Mouse (Mus musculus) granulocyte monocyte progenitor cell, adult 5-6 weeks (primary cell): ENCODE data around the gene Saal1. TPM values are rescaled to one million over a fixed set of nuclear protein-coding genes. Genes with fewer than 3 reads are reported as not detected.
"Not testable (repeated sequence)": the region's sequence is repeated elsewhere in the genome, so short reads cannot be mapped to it uniquely, and the experiment has no call there.

Source experiments
- ATAC-seq: replicated peaks from 2 replicates; pipeline ENCODE4 v1.8.0; 2016; ENCODE audit warnings: mild to moderate bottlenecking, moderate TSS enrichment, inconsistent platforms; ENCODE audit not compliant: poor library complexity, severe bottlenecking
- total RNA-seq, 2 experiments: library from RNA; stranded (forward) in 1 of 2; stranded (reverse) in 1 of 2; fragments of 200-712, 200-1000 nt in 1 of 2; fragments of >200 nt in 1 of 2; fragmentation: Nextera tagmentation in 1 of 2; gene quantifications; 2 replicates each; pipeline ENCODE4 v1.2.3; 2014 to 2017

Saal1 gene
- total RNA-seq, 2 experiments from 2014 or later: 14.9 to 23.5 TPM

DNA sequence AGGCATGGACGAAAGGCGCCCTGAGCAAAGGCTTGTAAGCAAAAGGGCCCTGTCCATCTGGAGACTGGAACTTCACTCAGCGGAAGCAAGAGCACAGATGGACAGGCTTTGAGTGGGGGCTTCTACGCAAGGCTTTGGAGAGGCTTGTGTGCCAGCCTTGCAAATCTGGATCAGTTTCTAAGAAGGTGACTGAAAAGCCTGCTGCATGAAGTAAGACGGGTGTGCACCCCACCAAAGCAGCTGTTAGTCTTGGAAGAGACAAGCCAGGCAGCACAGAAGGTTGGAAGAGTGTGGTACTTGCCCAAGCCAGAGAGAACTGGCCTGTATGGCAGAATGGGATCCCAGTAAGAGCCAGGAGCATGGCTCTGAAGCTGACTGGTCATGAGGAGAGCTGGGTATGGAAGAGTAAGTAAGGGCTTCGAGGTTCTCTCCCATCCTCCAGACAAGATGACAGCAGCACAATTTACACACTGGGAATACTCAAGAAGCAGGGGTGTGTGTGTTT is 9.9 kb downstream of the Saal1 start:
- no peak for ATAC-seq

- ATAC-seq: no peak
These were observed 13.7 kb downstream of the Saal1 start for GRCm38 (mm10) chr7:46696754-46697153.

GRCm38 (mm10) chr7:46686827-46687226 is 23.7 kb downstream of the Saal1 start:
- no peak for ATAC-seq

DNA sequence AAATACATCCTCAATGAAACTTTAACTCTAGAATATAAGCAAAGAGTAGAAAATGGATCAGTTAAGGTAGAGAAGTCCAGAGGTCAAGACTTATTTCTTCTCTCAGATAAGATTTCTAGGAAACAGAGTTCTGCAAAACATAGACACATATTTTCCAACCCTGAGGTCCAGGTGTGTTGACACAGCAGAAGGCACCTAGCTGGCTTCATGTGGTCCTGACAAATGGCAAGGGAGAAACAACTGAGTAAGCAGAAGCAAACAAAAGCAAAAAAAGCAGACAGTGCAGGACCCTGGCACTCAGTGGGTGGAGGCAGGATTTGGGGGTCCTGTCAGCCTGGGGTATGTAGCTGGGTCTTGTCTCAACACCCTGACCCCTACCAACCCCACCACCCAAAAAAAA is 29.7 kb downstream of the Saal1 start:
- ATAC-seq: no peak

- ATAC-seq: not testable (repeated sequence)
These were observed 31.4 kb downstream of the Saal1 start for GRCm38 (mm10) chr7:46679044-46679443.

DNA sequence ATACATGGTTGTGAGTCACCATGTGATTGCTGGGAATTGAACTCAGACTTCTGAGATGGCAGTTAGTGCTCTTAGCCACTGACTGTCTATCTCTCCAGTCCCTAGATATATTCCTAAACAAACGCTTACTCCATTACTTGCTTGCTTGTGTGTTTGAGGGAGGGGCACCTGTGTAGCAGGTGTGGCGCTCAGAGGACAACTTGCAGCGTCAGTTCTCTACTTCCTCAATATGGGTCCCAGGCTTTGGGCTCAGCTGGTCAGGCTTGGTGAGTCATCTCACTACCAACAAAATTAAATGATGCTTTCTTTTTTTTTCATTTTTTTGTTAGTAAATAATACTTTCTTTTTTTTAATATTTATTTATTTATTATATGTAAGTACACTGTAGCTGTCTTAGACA is 32.1 kb downstream of the Saal1 start:
- no peak for ATAC-seq

GRCm38 (mm10) chr7:46676808-46677360 is 33.6 kb downstream of the Saal1 start:
- ATAC-seq: no peak

GRCm38 (mm10) chr7:46675886-46676285 is 34.6 kb downstream of the Saal1 start:
- no peak for ATAC-seq

GRCm38 (mm10) chr7:46675061-46675460 is 35.4 kb downstream of the Saal1 start:
- no peak for ATAC-seq

- no peak for ATAC-seq
These were observed 38.3 kb downstream of the Saal1 start, which contains the start of gene Tph1 for GRCm38 (mm10) chr7:46672160-46672672. Tph1 (minus strand) TSS chr7:46672537.

- peak; percentile 63 for ATAC-seq
These were observed 43.2 kb downstream of the Saal1 start for GRCm38 (mm10) chr7:46667256-46667655.

GRCm38 (mm10) chr7:46665236-46665635 is 45.2 kb downstream of the Saal1 start:
- ATAC-seq: peak; percentile 40; the same call in 1 of the 2 replicates

GRCm38 (mm10) chr7:46661591-46662090 is 48.8 kb downstream of the Saal1 start:
- no peak for ATAC-seq

DNA sequence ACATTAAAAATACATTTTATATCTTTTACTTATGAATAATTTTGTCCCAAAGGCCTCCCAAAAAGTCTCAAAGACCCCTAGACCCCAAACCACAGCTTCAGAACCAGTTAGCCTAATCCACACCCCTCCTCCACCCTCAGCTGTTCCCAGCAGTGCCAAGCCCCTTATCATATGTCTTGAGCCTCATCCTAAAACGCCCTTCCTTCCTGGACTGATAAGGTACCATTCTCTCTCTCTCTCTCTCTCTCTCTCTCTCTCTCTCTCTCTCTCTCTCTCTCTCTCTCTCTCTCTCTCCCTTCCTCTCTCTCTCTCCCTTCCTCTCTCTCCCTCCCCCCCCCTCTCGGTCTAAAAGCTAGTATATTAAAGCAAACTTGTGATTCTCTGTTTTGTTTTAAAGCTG is 58.2 kb downstream of the Saal1 start:
- no peak for ATAC-seq

- ATAC-seq: not testable (repeated sequence)
These were observed 60.2 kb downstream of the Saal1 start for GRCm38 (mm10) chr7:46650231-46650630.

DNA sequence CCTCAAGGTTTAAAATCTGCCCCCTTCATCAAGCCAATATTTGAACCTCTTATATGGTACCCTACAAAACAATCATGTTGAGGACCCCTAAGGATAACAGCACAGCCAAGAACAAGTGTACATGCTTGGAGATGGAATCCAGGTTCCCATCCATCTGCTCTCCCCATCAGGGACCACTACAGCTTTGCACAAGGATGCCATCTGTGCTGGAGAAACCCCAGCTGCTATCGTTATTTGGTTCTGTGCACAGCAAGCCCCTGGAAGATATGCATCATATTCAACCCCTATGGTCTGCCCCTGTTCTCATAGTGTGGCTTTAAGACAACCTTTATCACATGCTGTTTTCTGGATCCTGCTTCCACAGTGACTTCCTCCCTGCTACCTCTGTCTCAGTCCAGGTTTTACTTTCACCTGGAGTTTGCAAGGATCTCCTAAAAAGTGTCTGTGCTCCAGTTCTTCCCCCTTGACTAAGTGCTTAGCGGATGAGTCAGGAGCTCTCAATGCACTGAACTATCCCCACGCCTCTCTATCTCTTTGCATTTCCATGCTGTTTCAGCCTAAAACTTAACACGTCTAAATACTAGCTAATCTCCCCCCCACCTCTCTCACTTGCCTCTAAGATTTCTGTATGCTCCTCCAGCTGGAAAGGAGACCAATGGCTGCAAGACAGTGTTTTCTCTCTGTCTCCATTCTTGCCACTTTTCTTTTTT is 61.9 kb downstream of the Saal1 start:
- no peak for ATAC-seq

GRCm38 (mm10) chr7:46643172-46643571 is 67.3 kb downstream of the Saal1 start:
- no peak for ATAC-seq

DNA sequence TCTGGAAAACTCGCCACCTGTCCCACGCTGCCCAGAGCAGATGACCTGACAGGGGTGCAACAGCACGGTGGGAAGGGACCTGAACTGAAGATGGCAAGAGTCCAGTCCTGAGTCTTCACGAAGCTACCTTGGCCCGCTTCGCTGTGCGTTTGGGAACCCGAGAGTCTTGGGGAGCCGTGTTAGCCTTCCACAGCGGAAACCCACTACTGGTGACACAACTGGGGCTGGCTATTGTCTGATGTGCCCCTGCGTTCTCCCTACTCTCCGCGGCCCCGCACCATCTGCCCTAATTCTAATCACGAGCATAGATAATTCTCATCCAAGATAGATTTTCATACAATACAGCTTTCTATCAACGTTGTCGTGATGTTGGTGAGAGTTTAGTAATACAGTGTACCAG is 70.4 kb downstream of the Saal1 start:
- ATAC-seq: peak; percentile 26

DNA sequence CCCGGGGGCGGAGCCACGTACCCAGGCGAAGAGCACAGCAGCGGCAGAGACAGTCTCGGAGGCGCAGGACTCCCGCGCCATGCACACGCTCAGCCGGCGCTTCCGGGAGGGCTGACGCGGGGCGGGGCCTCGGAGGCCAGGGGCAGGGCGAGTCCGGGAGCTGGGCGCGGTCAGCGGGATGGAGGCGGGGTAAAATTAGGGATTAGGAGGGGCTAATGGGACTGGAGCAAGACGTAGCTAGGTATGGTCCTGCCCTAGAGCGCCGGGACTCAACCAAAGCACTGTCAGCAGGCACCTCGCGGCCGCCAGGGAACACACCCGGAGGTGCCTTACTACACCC is 70.8 kb downstream of the Saal1 start, which contains the start of gene Sergef:
Gene Sergef (minus strand): TSS at position 116 of the 340 bp plus-strand sequence.
- peak; percentile 98 for ATAC-seq

DNA sequence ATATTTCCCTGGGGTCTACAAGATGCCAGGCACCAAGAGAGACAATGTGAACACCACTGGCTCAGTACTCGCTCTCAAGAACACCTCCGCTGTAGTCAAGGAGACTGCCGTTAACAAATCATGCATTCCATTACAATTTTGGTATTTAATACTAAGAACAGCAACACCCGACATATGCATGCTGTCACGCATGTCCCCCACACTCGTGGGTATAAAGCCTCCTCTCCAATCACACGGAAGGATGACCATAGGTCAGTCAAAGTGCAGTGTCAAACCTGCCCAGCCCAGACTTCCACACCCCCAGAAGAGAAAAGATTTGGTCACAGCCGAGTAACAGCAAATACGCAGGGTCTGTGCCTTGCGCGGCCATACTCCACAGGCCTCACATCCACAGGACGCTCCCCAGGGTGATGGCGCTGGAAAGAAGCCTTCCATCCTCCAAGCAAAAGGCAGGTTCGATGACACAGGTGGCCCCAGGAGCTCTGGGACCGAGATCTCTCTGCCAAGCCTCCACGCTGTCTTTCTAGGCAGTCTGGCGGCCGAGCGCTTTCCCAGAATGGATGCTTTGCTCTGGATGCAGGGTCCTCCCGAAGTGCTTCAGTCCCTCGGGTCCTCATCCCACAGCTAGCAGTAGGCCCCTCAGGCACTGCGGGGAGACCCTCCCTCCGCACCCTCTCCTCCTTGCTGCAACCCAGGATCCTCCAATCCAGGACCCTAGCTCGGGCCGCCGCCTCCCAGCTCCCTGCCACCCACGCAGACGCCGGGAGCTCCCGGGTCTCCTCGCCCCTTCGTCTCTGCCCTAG is 71.4 kb downstream of the Saal1 start:
- ATAC-seq: no peak
